Mouse (Mus musculus): ENCODE measurements around the gene Olfr1423.
"Not testable (repeated sequence)": the region's sequence is repeated elsewhere in the genome, so short reads cannot be mapped to it uniquely, and the experiment has no call there.

The Olfr1423 gene

DNA sequence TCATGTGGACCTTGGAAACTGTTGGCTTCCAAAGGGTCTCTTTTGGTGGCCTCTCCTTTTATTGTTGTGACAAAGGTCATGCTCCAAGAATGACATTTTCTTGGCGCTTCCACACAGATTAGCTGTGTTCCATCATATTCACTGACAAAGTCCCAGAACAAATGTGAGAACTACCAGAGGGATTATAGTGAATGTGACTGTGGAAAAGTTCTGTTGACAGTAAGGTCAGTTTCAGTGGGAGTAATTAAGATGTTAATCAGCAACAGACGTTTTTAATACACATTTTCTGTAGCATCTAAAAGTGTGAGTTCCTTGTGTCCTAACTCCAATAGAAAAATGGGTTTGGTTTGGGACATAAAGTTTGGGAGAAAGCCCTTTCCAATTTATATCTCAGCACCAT, at the start of gene Olfr1423:
Olfr1423 (minus strand) TSS at position 101 of the 400 bp plus-strand sequence.
- no peak for DNase-seq (ENCODE audit: low read depth, low spot score)

DNA sequence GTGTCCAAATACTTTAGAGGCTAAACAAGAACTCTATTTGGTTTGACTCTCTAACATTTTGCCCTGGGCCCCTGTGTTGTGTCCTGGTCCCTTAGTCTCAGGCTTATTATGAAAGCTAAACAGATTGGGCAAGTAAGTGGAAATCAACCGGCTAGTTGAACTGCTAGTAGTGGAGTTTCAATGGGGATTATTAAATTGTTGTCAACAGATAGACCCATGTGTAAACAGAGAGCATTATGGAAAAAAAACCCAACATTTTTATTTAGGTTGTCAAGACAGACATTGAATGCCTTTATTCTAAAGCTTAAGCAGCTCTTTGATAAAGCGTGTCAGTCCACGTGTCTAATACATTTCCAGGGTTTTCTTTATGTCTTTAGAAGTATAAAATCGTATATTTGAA, 36.5 kb upstream of the Olfr1423 start, which contains the start of gene Olfr1425:
Olfr1425 (minus strand) TSS at position 101 of the 400 bp plus-strand sequence.
- DNase-seq (ENCODE audit: low read depth, low spot score) = not testable (repeated sequence)

DNA sequence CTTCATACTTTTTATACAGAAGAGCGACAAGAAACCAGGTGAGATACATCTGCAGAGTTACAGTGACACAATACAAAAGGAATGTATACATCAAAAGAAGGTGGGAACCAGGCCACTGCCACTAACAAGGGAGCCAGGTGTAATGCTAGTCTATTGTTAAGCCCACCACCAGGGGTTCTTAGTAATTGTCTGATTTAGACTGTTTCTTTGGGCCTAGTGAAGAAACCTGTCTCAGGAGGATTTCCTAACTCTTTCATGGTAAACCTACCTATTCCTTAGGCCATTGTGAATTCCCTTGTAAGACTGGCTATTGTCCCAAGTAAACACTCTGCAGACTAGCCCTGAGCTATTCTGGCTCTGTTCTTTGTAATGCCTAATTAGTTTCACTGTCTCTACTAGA, 28.4 kb upstream of the Olfr1423 start:
- not testable (repeated sequence) for DNase-seq (ENCODE audit: low read depth, low spot score)

DNA sequence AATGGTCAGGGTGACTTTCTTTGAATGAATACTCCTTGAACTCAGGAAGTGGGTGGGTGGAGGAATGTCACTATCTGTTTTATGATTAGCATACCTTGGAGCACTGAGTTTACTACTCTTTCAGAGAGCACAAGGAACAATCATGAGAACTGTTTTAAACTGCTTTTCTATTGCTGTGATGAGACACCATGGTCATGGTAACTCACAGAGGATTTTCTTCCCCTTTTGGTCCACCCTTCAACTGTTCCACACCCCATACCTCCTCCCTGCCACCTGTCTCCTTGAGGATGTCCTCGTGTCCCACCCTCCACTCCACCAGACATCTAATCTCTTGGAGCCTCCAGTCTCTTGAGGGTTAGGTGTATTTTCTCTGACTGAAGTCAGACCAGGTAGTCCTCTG, 26.7 kb upstream of the Olfr1423 start:
- DNase-seq (ENCODE audit: low read depth, low spot score) = not testable (repeated sequence)

DNA sequence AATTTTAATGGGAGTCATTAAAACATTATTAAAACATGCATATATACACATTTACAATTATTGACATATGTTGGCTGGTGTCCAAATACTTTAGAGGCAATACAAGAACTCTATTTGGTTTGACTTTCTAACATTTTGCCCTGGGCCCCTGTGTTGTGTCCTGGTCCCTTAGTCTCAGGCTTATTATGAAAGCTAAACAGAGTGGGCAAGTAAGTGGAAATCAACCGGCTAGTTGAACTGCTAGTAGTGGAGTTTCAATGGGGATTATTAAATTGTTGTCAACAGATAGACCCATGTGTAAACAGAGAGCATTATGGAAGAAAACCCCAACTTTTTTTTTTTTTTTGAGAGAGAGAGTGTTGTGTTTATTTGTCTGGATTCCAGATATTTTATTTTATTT, 21.5 kb upstream of the Olfr1423 start, which contains the start of gene Olfr1424:
Olfr1424 (minus strand) TSS at position 101 of the 400 bp plus-strand sequence.
- not testable (repeated sequence) for DNase-seq (ENCODE audit: low read depth, low spot score)

DNA sequence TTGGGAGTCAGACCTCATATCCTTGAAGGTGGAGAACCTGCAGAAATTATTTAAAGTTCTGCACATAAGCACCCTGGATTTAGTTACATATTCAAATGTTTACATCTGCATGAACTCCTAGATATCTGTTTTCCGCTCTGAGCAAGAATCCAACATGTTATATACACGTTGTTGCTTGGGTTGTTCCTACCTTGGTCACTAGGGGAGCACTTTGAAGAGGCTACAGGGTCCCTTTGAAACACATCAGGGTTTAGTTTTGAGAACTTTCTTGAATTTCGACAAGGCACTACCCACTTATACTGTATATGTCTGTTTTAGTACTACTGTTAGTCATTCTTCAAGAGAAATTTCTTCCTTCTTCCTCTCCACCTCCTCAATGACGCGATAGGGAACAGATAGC, 2.0 kb upstream of the Olfr1423 start:
- DNase-seq (ENCODE audit: low read depth, low spot score) = no peak

DNA sequence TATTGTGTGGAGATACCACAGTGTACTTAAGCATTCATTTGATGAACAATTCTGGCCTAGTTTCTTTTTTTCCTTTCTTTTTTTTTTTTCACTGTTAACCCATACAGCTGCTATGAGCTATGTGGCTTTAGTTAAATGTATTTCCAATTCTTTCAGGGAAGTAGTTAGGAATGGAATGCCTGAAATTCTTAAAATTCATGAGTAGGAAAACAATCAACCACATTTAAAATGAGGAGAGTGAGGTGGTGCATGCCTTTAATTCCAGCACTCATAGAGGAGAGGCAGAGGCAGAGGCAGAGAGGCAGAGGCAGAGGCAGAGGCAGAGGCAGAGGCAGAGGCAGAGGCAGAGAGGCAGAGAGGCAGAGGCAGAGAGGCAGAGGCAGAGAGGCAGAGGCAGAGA, 3.4 kb downstream of the Olfr1423 start:
- no peak for DNase-seq (ENCODE audit: low read depth, low spot score)

DNA sequence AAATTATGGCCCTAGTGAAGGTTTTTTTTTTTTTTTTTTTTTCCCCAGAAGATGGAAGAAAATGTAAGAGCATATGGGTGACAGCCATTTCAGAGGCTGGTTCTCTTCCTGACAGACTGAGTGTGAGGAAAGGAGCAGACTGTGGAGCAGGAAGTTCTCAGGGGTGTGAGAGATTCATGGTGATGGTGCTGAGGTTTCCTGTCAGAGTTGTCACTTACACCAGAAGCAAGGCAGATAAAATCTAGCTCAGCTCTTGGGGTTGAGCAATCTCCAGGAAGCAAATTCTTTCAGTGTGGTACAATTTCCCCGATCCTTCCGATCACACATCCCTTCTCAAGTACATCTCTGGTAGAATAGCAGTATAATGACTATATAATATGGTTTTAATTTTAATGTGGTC, 14.5 kb downstream of the Olfr1423 start:
- no peak for DNase-seq (ENCODE audit: low read depth, low spot score)

DNA sequence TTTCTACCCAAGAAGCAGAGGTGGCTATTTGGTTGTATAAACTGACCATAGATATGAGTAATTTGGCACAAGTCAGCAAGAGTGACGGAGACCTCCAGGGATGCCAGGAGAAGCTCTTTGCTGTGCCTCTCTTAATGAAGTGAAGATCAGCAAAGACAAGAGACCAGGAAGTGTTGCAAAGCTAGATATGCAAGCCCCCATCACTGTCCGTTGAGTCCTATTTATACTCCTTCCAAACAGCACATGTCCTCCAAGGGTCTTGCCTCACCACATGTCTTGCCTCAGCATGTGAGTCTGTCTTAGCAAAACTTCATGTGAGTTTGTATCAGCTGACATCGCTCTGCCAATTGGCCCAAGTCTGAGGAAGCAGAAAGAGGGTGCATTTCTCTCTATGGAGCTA, 15.8 kb downstream of the Olfr1423 start:
- DNase-seq (ENCODE audit: low read depth, low spot score) = no peak

DNA sequence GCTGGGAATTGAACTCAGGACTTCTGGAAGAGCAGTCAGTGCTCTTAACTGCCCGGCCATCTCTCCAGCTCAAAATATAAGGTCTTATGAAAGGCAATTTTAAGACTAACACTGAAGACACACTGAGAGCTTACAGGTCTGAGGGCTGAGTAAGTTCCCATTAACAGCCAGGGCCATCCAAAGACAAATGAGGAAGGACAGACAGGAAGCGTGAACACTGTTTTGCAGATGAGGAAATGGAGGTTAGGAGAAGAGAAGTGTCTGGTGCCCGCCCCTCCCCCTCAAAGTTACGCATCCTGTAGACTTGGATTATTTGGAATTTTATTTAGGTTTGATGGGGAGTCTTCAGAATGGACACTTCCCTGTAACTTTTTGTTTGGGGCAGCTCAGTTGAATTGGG, 17.0 kb downstream of the Olfr1423 start:
- DNase-seq (ENCODE audit: low read depth, low spot score) = no peak

DNA sequence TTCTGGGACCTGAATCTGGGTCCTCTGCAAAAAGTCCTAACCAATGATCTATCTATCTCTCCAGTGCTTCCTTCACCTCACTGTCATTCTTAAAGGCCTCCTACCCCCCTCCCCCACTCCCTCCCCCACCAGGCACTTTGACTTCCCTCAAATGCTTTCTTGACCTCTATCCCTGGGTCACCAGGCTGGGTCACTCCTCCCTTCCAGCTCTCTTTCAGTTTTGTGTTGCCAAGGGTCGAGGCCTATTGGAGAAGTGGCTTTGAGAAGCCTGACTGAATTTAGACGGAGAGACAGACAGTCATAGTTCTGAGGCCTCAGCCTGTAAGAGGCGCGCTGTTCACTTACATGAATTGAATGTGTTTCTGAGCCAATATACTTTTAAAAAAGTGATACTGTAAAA, 24.9 kb downstream of the Olfr1423 start:
- no peak for DNase-seq (ENCODE audit: low read depth, low spot score)

DNA sequence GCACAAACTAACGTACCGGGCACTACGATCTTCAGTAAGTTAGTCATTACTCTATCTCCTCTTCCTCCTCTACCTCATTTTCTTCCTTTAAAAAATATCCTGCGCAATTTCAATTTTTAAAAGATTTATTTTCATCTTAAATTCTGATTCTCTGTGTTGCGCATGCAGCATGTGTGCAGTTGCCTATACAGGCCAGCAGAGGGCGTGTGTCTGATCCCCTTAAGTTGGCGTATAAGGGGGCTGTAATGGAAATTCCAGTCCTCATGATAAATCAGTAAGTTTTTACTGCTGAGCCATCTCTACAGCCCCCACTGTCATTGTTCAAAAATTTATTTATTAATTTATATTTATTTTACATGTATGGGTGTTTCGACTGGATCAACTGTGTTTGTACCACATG, 25.4 kb downstream of the Olfr1423 start:
- DNase-seq (ENCODE audit: low read depth, low spot score) = no peak

DNA sequence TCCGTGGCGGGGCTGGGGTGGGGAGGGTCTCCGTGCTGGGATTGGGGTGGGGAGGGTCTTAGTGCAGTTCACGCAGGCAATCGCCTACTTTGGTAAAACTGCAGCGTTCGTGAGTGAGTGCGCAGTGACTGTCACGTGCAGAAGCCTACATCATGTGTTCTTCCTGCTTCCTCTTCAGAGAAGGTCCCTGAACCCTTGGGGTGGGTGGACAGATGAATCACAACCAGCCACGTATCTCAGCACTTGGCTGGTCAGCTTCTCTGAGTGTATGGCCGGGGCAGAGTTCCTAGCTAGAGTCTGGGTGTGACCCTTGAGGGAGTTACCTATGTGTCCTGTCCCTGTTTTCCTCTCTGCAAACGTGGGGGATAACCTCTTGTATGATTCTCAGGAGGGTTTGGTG, 27.9 kb downstream of the Olfr1423 start:
- peak; percentile 60 for DNase-seq (ENCODE audit: low read depth, low spot score)

DNA sequence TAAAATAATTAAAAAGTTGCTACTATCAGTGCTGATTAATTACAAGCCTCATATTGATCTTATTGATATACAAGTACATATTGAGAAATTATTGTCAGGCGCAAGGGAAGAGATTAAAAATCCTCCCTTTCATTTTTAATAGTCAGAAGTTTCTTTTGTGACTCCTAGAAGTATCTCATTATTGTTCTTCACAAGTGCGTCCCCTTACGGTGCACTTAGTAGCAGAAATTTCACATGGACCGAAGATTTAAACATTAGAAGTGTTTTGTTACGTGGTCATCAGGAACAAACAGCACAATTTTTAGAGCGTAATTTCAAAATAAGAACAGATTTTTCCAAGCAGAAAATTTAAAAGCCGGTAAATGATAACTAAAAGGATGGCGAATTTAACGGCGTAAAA, 28.5 kb downstream of the Olfr1423 start:
- no peak for DNase-seq (ENCODE audit: low read depth, low spot score)

DNA sequence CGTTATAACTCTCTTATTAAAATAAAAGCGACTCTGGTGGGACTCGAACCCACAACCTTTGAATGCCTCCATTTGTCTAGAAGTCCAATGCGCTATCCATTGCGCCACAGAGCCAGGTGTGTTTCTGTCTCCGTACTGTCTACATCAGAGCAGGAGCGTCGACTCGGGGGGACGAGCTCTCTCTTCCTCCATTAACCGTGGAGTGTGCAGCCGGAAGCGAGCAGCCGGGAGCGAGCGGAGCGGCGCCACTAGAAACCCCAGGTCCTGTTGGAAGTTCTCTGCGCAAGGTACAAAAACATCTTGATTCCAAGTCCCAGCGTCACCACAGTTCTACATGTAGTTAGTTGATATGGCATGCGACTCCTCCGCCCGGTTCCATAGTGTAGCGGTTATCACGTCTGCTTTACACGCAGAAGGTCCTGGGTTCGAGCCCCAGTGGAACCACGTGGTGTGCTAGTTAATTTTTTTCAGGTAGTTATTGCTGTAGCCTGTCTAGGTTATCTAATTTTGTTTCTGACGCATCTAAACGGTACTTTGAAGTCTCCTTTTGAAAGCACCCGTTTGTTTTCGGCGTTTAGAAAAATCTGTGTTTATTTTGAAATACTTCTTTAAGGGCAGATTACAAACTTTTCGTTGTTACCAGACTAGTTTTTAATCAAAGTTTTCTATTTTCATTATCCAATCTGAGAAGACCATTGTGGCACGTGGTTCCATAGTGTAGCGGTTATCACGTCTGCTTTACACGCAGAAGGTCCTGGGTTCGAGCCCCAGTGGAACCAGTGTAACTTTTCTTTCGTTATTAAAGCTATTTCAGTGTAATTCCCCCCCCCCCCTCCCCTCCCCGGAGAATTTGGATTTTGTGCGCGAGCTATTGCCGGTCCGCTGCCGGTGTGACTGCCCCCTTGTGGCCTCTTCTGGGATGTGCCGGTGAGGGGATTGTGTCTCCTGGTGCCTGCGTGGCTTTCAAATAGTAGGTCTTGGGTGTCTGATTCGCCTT, 29.3 kb downstream of the Olfr1423 start:
- peak; percentile 94 for DNase-seq (ENCODE audit: low read depth, low spot score)

DNA sequence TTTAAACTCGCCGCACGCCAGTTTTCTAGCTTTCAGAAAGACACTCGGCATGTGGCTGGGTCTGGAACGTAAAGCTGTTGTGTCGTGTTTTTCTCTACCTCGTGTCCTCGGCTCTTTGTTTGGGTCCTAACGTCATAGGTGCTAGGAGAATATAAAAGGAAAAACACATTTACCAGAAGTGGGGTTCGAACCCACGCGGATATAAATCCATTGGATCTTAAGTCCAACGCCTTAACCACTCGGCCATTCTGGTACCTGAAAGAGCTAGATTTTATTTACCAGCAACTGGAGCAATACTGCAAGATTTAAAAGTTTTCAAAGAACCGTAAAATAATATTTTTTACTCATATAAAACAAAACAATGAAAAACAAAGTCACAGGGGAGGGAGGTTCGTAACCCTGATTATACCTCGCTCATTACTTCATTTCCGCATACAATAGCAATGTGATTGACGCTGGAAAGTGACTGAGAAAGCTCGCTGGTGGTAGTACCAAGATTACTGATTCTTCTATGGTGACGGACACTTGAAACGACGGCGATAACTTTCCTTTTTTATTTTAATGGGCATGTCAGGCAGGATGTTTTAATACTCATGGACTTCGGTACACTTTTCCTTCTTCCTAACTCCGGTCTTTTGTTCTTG, 30.1 kb downstream of the Olfr1423 start:
- DNase-seq (ENCODE audit: low read depth, low spot score) = peak; percentile 90

DNA sequence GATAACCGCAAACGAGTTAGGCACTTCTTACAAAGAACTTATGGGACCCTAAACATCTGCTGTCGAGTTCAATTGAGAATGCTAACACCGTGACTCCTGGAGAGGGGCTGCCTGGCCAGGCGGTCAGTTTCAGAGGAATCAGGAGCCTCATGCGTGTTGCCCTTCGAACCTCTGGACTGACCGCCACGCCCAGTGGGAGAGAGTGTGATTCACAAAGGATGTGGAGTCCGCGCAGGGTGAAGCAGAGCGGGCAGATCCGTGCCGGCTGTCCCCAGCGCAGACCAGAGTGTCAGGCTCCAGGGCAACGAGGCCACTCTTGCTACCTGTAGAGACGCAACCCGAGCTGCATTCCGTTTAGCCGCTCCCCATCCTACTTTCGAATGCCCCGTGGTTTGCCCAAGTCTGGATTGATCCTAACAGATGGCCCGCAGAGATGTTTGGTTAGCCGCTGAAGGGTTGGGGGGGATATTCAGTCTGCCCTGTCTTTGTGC, 30.8 kb downstream of the Olfr1423 start:
- peak; percentile 44 for DNase-seq (ENCODE audit: low read depth, low spot score)

DNA sequence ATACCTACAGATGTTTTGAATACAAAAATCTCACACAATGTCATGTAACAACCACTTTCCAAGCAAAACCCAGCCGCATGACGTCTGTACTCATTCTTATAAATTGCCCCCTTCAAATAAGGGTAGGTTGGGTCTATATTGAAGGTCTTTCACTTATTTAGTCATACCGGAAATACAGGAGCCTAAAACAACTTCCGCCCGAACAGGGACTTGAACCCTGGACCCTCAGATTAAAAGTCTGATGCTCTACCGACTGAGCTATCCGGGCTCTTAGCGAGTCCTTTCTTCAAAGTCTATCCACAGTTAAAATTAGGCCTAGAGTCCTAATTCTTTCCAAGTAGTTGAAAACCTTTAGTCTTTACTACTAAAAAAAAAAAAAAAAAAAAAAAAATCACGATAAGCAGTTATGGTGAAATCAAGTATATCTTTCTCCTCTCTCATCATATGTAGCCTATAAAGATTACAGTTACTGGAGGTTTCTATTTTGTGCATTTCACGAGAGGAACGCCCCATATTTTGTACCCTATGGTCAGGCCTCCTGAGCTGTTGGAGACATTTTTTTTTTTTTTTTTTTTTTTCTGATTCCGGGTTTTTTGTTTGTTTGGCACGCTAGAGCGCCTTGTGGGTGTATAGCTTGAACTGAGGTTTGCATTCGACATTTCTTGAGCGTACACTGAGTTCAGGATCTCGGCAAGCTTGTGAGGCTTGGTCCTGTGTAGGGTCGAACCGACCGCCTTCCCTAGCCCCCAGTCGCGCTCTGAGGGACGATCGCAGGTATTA, 31.4 kb downstream of the Olfr1423 start:
- peak; percentile 86 for DNase-seq (ENCODE audit: low read depth, low spot score)

DNA sequence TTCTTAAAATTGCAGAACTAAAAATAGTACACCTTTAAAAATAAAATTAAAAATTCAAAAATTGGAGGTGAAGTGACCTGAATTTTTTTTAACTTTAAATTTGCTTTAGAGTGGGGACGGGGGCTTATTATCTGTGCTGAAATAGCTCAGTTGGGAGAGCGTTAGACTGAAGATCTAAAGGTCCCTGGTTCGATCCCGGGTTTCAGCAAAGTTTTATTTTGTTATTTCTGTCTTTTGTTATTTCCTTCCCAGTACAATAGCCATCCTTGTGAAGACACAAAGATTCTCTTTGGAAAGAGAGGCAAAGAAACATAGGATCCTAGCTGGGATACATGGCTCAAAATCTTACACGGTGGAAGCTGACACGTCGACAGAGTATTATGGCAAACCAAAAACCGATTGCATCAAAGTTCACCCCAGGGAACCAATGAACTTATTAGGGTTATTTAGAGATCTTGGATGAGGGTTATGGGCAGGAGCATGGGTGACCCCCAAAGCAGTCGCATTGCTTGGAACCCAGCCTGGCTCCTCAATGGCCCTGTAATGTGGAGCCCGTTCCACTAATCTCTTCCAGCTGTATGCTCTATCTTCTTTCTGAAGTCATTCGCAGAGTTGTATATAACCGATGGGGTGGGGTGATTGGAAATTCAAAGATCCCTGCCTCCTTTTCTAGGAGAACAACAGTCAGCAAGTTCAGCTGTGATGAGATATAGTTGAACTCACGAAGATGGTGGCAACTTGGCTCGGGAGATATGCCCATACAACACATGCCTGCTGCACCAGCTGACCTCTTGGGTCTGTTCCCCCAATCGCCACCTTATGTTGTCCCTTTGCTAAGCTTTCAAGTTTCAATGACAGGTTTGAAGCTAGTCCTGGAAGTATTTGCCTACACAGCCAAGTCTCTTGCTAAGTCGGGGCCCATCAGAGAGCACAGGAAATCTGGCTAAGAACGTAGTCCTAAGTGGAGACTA, 32.4 kb downstream of the Olfr1423 start:
- no peak for DNase-seq (ENCODE audit: low read depth, low spot score)
